Mouse (Mus musculus) megakaryocyte progenitor cell, adult 5-6 weeks (primary cell): ENCODE measurements around the gene Ubfd1. TPM values are rescaled to one million over a fixed set of nuclear protein-coding genes. Genes with fewer than 3 reads are reported as not detected.

Source experiments
- ATAC-seq: replicated peaks from 2 replicates; pipeline ENCODE4 v1.8.0; 2016; ENCODE audit warnings: mild to moderate bottlenecking, moderate TSS enrichment, inconsistent platforms; ENCODE audit not compliant: poor library complexity
- total RNA-seq, 2 experiments: library from RNA; stranded (forward) in 1 of 2; stranded (reverse) in 1 of 2; fragments of 157-497, 149-512 nt in 1 of 2; fragments of 200-1000 nt in 1 of 2; gene quantifications; 2 replicates each; pipeline versions ENCODE4 v1.2.3 to v1.2.4; 2015 to 2017

Ubfd1 gene
- total RNA-seq (2015) = 36.5 and 37.1 TPM in 2 replicates
- 30.7 and 35.9 TPM in 2 replicates for total RNA-seq (2017)

- ATAC-seq = peak; percentile 80
Observed at GRCm38 (mm10) chr7:122066945-122067516, at the start of gene Ubfd1, which contains the start of gene Ears2. Gene Ubfd1, plus strand, starts transcription at chr7:122067175. Gene Ears2, minus strand, starts transcription at chr7:122067263.

GRCm38 (mm10) chr7:122018247-122018646 is 48.7 kb upstream of the Ubfd1 start:
- ATAC-seq = peak; percentile 69

DNA sequence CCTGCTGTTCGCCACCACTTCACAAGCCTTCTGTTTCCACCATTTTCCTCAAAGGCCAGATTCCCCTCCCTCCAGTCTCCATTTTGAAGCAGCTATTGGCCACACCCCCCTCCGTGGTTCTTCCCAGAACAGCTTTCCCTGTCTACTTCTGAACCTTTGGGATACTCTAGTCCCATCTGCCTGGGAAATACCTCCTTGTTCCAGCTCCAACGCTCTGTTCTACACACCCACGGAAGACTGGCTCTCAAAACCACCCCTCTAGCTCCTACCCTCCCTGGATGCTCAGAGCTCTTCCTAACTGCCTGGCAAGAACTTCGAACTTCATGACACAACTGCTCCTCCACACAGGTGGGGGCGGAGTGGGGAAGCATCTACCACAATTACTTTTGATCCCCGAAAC is 48.0 kb upstream of the Ubfd1 start:
- no peak for ATAC-seq

DNA sequence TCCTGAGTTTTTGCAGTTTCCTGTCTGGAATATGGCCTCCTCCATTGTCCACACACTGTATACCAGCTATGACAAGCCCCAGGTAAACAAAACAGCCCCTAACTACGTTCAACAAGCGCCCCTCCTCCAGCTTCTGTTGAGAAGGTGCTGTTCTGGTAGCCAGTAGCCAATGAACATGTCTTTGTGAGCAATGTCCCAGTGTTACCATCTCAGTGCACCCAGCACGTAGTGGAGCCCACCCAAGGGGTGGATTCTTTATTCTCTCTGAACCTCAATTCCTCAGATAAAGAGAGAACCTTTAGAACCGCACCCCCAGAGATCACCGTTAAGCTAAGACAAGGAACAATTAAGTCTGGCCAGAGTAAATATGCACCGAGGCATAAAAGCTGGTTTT is 46.7 kb upstream of the Ubfd1 start:
- 0 out of 2 replicates have a peak, but pooled peaks have one; percentile 4 for ATAC-seq

- peak; percentile 85 for ATAC-seq
Observed at GRCm38 (mm10) chr7:122020667-122021354, 46.2 kb upstream of the Ubfd1 start, which contains the start of gene Gga2. Gene Gga2, minus strand, starts transcription at chr7:122021222.

DNA sequence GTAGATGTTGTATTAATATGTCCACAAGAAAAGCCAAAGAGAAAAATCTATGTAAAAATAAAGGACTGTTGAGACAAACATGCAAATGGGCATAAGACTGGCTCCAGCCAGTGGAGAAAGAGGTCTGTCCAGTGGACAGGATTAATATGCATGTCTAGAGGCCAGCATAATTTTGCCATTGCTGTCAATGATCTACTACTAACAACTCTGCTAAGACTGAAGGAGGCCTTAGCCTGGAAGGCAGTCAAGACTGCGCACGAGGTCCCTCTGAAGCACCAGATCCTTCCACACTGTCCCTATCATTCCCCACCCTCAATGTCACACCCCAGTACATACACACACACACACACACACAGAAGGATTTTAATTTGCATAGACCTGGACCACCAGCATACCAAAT is 44.8 kb upstream of the Ubfd1 start:
- no peak for ATAC-seq

DNA sequence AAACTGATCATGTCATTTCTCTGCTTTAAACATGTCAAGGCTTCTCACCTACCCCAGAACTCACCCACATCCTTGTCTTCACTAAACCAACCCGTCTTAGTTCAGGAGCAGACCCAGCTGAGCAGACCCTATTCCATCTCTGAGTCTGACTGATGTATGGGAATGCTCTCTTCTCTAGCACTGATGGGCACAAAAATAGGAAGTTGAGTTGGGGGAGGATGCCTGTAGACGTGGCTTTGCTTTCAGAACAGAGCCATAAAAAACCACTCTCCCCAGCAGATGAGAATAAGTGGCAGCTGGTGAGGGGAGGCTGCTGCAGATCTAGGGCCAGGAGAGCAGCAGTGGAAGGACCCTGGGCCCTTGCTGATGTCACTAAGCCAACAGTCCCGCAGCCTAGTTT is 33.6 kb upstream of the Ubfd1 start:
- peak; percentile 58; the same call in 1 of the 2 replicates for ATAC-seq

GRCm38 (mm10) chr7:122034348-122034747 is 32.6 kb upstream of the Ubfd1 start:
- peak; percentile 94 for ATAC-seq

DNA sequence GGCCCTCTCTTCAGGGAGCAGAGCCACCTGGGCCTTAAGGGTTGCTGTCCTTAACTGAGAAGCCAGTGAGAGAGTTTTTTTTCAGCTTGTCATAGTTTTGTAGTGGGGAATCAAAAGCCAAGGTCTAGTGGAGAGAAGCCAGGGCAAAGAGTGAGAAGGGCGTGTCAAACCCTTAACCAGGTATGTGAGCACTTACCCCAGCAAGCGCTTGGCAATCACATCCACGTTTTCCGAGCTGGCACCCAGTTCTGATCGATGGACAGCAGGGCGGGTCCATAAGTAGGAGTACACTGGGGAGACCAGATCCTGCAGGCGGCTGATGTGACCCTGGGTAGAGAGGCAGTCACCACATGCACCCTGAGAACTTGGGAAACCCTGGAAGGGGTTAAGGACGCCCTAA is 22.9 kb upstream of the Ubfd1 start:
- no peak for ATAC-seq

- no peak for ATAC-seq
Observed at GRCm38 (mm10) chr7:122045181-122045634, 21.8 kb upstream of the Ubfd1 start.

DNA sequence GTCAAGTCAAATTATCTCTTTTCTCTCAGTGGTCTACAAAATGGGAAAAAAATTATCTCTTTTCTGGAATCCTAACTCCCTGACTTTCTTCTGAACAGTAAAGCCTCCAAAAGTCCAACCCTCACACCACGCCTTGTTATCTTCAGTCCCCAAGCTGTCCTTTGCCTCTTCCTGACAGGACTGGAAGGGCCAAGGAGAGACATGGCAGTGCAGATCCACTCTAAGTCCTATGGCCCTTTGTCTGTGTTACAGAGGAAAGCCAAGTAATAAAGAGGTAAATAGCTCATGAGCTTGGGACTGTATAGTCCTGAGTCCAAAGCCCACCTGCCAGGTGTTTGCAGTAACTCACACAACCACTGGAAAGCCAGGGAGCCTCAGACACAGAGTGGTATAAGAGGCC is 21.3 kb upstream of the Ubfd1 start:
- ATAC-seq = no peak

DNA sequence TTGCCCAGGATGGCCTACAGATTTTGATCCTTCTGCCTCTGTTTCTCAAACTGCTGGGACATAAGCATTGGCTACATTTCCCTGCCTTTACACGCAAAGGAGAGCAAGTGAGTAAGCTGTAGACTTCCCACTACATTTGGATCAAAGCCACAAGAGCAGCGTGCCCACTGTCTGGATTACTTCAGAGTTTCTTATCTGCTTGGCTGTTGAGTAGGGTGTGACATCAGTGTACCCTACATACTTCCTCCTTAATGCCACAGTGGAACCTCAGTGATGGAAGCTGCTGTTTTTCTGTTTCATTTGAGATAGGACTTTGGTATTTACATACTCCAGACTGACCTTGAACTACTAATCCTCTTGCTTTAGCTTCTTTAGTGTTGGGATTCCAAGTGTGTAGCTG is 20.2 kb upstream of the Ubfd1 start:
- ATAC-seq = peak; percentile 96

DNA sequence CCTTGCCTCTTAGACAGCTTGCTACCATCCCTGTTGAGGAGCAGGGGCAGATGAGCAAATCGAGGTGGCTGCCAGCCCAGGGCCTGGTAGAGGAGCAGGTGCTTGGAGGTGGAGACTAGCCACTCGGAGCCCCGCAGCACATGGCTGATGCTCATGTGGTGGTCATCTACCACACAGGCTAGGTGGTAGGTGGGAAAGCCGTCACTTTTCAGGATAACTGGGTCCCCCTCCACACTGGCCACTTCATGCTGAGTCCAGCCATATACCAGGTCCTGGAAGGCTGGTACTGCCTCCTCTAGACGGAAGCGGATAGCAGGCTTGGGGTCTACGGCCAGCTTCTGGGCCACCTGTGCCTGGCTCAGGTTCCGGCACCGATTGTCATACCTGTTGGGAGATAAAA is 18.8 kb upstream of the Ubfd1 start:
- ATAC-seq = no peak

DNA sequence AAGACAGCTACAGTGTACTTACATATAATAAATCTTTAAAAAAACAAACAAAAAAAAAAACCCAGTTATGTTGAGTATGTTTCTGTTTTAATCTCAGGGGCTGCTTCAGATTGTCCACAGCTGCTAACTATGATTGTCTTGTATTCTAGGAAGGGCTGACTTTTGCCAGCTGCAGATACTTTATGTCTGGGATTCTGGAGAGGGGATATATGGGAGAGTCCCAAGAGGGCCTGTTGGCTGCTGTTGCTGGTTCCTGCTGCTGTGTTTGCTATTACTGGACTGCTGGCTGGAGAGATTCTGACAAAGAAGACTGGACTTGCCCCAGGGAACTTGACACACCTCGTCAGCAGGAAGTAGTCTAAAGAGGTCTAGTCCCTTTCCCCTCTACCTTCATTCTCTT is 16.1 kb upstream of the Ubfd1 start:
- no peak for ATAC-seq

DNA sequence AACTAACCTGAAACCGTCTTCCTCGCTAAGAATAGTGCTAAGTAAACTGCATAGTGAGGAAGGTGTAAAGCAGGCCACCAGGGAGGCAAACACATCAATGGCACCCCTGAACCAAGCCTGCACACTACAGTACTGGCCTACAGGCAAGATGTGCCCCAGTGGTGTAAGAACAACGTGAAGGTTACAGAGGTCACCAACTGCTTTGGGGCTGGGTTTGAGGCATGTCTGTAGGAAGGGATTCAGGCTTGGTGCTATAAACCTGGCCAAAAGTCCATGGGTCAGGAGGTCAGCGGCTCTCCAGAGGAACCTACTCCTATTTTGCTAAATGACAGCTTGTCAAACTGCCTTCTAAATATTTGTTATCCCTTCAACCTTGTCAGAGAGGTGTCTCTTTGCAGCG is 10.3 kb upstream of the Ubfd1 start:
- no peak for ATAC-seq

- no peak for ATAC-seq
Observed at GRCm38 (mm10) chr7:122065656-122066055, 1.3 kb upstream of the Ubfd1 start.

DNA sequence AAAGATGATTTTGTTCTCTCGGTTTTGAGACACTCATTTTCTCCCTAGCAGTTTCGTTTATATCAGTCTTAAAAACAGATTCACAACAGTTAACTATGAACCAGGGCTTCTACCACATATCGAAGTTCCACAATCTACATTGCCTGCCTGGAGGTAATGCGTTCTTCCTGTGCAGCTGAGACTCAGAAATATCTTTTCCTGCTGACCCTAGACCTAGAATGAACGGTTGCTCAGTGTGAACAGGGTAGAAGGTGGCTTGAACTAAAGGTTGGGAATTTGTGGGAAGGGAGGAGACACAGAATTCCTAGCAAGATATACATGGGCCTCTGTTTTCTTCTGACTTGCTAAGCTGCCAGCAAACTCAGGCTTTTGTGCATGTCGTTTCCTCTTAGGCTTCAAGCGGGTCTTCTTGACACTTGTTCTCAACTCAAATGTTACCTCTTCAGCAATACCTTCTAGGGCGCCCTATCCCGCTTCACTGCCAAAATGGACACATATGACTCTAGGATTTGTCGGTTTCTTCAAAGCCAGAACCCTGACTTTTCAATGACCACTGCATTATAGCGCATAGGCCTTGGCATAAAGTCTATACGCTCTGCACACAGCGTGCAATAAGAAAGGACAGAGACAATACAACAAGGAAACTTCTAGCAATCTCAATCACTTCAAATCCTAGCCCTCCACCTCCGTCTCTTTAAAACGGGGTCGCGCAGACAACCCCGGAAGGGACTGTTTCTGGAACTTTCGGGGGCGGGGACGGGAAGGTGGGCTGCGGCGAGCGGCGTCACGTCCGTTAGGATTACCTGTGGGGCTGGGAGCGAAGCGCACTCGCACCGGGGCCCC is 652 bp upstream of the Ubfd1 start:
- ATAC-seq = 0 out of 2 replicates have a peak, but pooled peaks have one; percentile 1

DNA sequence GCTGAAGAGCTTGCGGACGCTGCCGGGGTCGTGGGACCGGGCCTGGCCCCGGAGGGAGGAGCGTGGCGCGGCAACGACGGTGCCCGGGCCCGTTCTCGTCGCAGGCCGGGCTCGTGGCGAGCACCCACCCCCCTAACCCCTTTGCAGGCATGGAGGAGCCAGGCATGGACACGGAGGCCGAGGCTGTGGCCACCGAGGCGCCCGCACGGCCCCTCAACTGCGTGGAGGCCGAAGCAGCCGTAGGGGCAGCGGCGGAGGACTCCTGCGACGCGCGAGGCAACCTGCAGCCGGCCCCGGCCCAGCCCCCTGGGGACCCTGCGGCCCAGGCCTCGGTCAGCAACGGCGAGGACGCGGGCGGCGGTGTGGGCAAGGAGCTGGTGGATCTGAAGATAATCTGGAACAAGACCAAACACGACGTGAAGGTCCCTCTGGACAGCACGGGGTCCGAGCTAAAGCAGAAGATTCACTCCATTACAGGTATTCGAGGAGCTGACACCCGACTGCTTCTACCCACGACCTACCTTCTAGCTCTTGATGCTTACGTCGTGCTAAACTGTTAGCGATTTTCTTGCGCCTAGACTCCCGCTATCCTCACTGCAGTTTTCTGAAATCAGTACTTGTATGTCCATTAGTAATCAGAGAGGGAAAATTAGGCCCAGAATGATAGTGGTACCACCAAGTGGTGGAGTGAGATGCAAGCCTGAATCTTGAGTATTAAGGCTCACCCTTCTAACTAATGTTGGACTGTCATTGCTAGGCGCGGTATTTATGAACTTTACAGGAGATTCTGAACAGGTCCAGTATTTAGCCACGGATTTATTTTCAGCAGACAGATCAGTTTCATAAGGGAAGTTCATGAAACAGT is 774 bp downstream of the Ubfd1 start:
- ATAC-seq = 0 out of 2 replicates have a peak, but pooled peaks have one; percentile 8

DNA sequence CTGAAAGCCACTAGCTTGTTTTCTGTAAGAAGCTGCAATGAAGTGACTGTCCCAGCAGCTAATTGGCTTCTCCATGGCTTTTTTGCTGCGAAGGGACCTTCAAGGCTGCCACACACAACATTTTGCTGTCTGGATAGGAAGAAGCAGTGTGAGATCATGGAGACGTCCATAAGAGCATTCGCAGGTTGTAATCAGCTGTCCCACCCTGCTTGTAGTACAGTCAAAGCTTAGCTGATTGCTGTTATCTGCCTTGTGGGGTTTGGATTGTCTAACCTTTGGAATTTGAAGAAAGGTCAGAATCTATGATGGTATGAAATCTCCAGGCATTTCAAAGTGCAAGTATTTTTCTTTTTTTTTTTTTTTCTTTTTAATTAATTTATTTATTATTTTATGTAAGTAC is 7.4 kb downstream of the Ubfd1 start:
- peak; percentile 74 for ATAC-seq

GRCm38 (mm10) chr7:122079798-122080554 is 13.0 kb downstream of the Ubfd1 start:
- ATAC-seq = no peak
